Mouse (Mus musculus): ENCODE data around the gene Hcrtr1. TPM values are rescaled to one million over a fixed set of nuclear protein-coding genes. Genes with fewer than 3 reads are reported as not detected.

Hcrtr1 gene
- polyA plus RNA-seq, 1 experiment from 2014 or later: 0.28 TPM

DNA sequence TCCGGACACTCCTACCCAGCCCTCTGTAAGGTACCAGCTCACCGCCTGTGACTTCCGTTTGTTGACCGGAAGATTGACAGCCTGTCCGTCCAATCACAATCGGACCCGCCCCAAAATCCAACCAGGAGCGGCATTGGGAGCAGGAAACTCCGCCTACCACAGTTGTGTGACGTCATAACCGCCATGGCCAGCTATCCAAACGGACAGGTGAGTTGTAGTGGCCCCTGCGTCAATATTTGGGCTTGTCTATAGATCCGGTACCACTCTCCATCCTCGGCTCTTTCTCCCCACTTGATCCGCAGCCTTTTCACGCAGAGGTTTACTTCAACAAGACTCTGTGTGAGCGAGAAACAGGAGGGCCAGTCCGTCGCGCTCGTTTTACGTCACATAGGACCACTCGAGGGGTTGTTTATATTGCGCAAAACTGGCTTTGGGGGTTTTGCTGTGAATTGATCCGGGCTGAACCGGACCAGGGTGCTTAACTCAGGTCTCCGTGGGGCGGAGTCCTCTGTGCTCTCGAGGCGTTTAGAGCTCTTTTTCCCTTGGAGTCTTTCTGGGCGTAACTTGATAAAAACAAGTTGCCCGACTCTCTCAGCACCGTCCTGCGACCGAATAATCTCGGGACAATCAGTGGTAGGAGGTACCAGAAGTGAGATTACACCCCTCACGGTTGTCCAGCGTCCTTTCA, 31.6 kb downstream of the Hcrtr1 start:
- ATAC-seq (replicated peaks; ENCODE audit: low FRiP score) (peak; percentile 96), DNase-seq (ENCODE audit: low spot score) (peak; percentile 100)
- Histone ChIP-seq H3K9ac (ENCODE audit: low read length) (peak overlapping the region; percentile 53), H3K36me3 (ENCODE audit: control insufficient read depth, insufficient read depth, low read length) (no peaks in the 10 kb centered on the region), H3K27ac (ENCODE audit: low read depth, low read length) (no peak overlapping the region), H3K4me2 (ENCODE audit: low read depth, low read length, severe bottlenecking) (peak overlapping the region; percentile 74), H3K9me3 (ENCODE audit: control insufficient read depth, low read length) (no peaks in the 10 kb centered on the region), H3K4me1 (replicated peaks; ENCODE audit: control insufficient read depth, insufficient read depth, low read length) (peaks cover 4% of the 10 kb centered on the region; the same call in 1 of the 2 replicates), H3K27me3 (ENCODE audit: control insufficient read depth, insufficient read depth, low read length) (no peaks in the 10 kb centered on the region), H3K4me3 (ENCODE audit: low read depth, low read length) (peak overlapping the region; percentile 86)
- 2% methylated on average over 39 of the region's 39 CpGs for WGBS

DNA sequence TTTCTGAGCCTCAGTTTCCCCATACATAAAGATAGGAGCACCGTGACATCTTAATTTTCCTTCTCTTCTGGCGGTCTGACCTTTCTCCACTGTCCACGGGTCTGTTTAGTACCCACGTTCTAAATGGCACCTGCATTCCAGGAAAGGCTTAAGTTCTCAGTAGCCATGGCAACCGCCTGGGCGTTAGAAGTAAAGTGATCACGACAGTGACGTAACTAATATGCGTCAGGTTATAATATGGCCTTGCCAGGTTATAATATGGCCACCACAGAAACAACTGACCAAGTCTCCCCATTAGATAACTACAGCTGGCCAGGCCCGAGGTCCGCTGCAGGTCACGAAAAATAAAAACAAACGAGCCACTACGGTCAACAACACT, 32.1 kb downstream of the Hcrtr1 start:
- H3K27me3 ChIP-seq (ENCODE audit: control insufficient read depth, insufficient read depth, low read length): no peaks in the 10 kb centered on the region
- no peak overlapping the region for H3K27ac ChIP-seq (ENCODE audit: low read depth, low read length)
- H3K9ac ChIP-seq (ENCODE audit: low read length): peak overlapping the region; percentile 53
- WGBS: 9% methylated on average over 14 of the region's 14 CpGs
- ATAC-seq (replicated peaks; ENCODE audit: low FRiP score) (peak; percentile 77; the same call in 1 of the 2 replicates), DNase-seq (ENCODE audit: low spot score) (no peak)
- peak overlapping the region; percentile 41; the same call in 1 of the 2 replicates for H3K4me2 ChIP-seq (ENCODE audit: low read depth, low read length, severe bottlenecking)
- H3K4me1 ChIP-seq (replicated peaks; ENCODE audit: control insufficient read depth, insufficient read depth, low read length): peaks cover 4% of the 10 kb centered on the region; the same call in 1 of the 2 replicates
- H3K36me3 ChIP-seq (ENCODE audit: control insufficient read depth, insufficient read depth, low read length): no peaks in the 10 kb centered on the region
- H3K4me3 ChIP-seq (ENCODE audit: low read depth, low read length): peak overlapping the region; percentile 86
- H3K9me3 ChIP-seq (ENCODE audit: control insufficient read depth, low read length): no peaks in the 10 kb centered on the region

DNA sequence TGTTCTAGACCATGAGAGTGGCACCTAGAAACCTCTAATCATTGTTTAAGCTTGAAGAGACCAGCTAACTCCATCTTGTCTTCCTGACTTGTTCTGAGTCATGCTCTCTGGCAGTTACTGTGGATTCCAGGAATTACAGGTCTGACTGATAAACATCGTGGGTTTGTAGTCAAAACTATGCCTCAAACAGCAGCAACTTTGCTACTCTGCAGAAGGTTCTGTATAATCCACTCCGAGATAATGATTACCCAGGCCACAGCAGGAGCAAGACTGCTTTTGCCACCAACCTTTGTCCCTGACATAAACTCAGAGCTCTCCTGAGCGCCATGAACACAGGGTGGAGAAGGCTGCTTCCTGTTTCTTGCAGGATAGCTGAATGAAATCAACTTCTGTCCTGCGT, 34.6 kb downstream of the Hcrtr1 start:
- 85% methylated on average over 4 of the region's 4 CpGs for WGBS
- no peak for DNase-seq (ENCODE audit: low spot score)

DNA sequence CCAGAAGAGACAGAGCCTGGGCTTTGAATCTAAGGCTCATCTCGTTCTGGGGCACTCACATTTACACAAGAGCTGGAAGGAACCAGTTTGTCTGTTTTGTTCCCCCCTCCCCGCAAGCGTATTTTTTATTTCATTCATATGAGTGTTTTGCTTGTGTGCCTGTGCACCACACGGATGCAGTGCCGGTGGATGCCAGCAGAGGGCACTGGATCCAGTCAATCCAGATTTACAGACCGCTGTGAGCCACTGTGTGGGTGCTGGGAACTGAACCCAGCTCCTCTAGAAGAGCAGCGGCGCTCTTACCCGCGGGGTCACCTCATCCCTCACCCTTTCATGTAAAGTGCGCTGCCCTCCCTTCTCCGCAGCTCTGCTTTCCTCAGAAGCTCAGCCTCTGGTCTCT, 35.5 kb downstream of the Hcrtr1 start:
- no peaks in the 10 kb centered on the region for H3K27me3 ChIP-seq (ENCODE audit: control insufficient read depth, insufficient read depth, low read length)

More for the DNA sequence above, 34.6 kb downstream of the Hcrtr1 start:
- ATAC-seq (replicated peaks; ENCODE audit: low FRiP score): no peak
- Histone ChIP-seq H3K27me3 (ENCODE audit: control insufficient read depth, insufficient read depth, low read length) (no peaks in the 10 kb centered on the region), H3K4me3 (ENCODE audit: low read depth, low read length) (no peak overlapping the region), H3K4me2 (ENCODE audit: low read depth, low read length, severe bottlenecking) (no peak overlapping the region), H3K9me3 (ENCODE audit: control insufficient read depth, low read length) (no peaks in the 10 kb centered on the region), H3K4me1 (replicated peaks; ENCODE audit: control insufficient read depth, insufficient read depth, low read length) (peaks cover 11% of the 10 kb centered on the region; the same call in 1 of the 2 replicates), H3K9ac (ENCODE audit: low read length) (no peak overlapping the region), H3K27ac (ENCODE audit: low read depth, low read length) (no peak overlapping the region), H3K36me3 (ENCODE audit: control insufficient read depth, insufficient read depth, low read length) (no peaks in the 10 kb centered on the region)

DNA sequence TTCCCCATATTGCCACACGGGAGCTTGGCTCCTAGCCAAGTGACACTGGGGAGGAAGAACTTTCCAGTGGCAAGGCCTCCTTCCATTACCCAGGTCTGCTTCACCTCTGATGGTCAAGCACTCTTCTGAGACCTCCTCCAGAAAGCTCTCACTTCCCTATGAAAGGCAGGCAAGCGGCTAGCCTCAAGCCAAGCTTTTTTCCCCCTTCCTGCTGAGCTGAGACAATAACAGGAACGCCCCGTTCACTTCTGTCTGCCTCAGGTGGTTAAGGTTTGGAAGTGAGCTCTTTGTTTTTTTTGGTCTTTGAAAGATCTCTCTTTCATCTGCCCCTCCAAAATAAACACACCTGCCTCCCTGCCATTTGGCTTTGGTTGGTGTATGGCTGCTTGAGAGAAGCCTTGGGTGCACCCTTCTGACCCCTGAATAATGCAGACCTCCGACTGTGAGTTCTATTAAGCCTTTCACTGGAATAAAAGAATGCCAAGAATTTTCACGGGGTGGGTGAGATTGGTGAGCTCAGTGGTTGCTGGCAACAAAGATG, 37.0 kb downstream of the Hcrtr1 start, which contains the start of gene Pef1:
Gene Pef1 (plus strand): TSS at position 448 of the 541 bp plus-strand sequence.
- 5% methylated on average over 6 of the region's 6 CpGs for WGBS
- no peaks in the 10 kb centered on the region for H3K27me3 ChIP-seq (ENCODE audit: control insufficient read depth, insufficient read depth, low read length)
- no peaks in the 10 kb centered on the region for H3K36me3 ChIP-seq (ENCODE audit: control insufficient read depth, insufficient read depth, low read length)
- H3K27ac ChIP-seq (ENCODE audit: low read depth, low read length): peak within 1 kb of the TSS; percentile 25; the same call in 1 of the 2 replicates
- H3K4me3 ChIP-seq (ENCODE audit: low read depth, low read length): no peak within 1 kb of the TSS
- H3K9ac ChIP-seq (ENCODE audit: low read length): no peak within 1 kb of the TSS
- DNase-seq (ENCODE audit: low spot score) (no peak), ATAC-seq (replicated peaks; ENCODE audit: low FRiP score) (no peak)
- H3K4me2 ChIP-seq (ENCODE audit: low read depth, low read length, severe bottlenecking): no peak within 1 kb of the TSS
- H3K9me3 ChIP-seq (ENCODE audit: control insufficient read depth, low read length): no peaks in the 10 kb centered on the region
- peaks cover 7% of the 10 kb centered on the region; the same call in 1 of the 2 replicates for H3K4me1 ChIP-seq (replicated peaks; ENCODE audit: control insufficient read depth, insufficient read depth, low read length)

More for the DNA sequence above, 35.5 kb downstream of the Hcrtr1 start:
- peaks cover 9% of the 10 kb centered on the region; the same call in 1 of the 2 replicates for H3K4me1 ChIP-seq (replicated peaks; ENCODE audit: control insufficient read depth, insufficient read depth, low read length)
- H3K4me2 ChIP-seq (ENCODE audit: low read depth, low read length, severe bottlenecking): no peak overlapping the region
- no peaks in the 10 kb centered on the region for H3K9me3 ChIP-seq (ENCODE audit: control insufficient read depth, low read length)
- H3K36me3 ChIP-seq (ENCODE audit: control insufficient read depth, insufficient read depth, low read length): no peaks in the 10 kb centered on the region
- H3K9ac ChIP-seq (ENCODE audit: low read length): no peak overlapping the region
- WGBS: 82% methylated on average over 12 of the region's 12 CpGs
- ATAC-seq (replicated peaks; ENCODE audit: low FRiP score): no peak
- no peak for DNase-seq (ENCODE audit: low spot score)
- H3K27ac ChIP-seq (ENCODE audit: low read depth, low read length): no peak overlapping the region
- H3K4me3 ChIP-seq (ENCODE audit: low read depth, low read length): no peak overlapping the region

DNA sequence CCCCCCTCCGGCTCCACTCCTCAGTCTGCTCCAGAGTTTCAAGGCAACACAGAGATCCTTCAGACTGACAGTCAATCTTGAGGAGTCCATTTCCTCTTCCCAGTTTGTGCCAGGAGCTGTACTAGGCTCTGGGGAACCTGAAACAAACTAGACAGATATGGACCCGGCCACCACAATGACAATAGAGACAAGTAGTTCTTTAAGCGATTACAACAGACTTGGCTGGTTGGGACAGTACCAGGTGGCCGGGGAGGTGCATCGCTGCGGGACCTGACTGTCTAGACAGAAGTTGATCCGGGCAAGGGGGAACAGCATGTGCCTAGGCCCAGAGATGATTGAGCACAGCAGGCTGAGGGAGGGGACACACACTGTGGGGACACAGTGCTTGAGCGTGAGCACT, 38.0 kb downstream of the Hcrtr1 start:
- H3K9me3 ChIP-seq (ENCODE audit: control insufficient read depth, low read length): no peaks in the 10 kb centered on the region
- H3K4me1 ChIP-seq (replicated peaks; ENCODE audit: control insufficient read depth, insufficient read depth, low read length): peaks cover 7% of the 10 kb centered on the region; the same call in 1 of the 2 replicates
- H3K27ac ChIP-seq (ENCODE audit: low read depth, low read length): no peak overlapping the region
- H3K4me3 ChIP-seq (ENCODE audit: low read depth, low read length): no peak overlapping the region
- ATAC-seq (replicated peaks; ENCODE audit: low FRiP score) (no peak), DNase-seq (ENCODE audit: low spot score) (peak; percentile 62)
- H3K4me2 ChIP-seq (ENCODE audit: low read depth, low read length, severe bottlenecking): no peak overlapping the region
- no peaks in the 10 kb centered on the region for H3K36me3 ChIP-seq (ENCODE audit: control insufficient read depth, insufficient read depth, low read length)
- H3K9ac ChIP-seq (ENCODE audit: low read length): no peak overlapping the region
- 27% methylated on average over 8 of the region's 8 CpGs for WGBS
- H3K27me3 ChIP-seq (ENCODE audit: control insufficient read depth, insufficient read depth, low read length): no peaks in the 10 kb centered on the region

DNA sequence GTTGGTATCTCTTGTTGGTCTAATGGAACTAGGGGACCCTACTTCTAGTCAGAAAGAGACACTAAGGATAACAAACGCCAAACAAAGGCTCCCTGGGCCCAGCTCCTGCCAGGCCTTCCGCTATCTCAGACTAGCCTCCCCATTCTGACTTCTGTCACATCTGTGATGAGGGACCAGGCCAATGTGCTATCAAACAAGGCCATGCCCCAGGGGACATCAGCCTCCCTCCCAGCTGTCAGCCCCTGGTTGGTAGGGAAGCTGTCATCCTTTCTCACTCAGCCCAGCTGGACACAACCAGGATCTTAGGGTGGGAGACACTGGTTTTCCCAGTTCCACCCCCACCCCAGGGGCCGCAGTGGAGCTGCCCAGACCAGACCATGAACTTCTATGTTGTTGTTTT, 44.0 kb downstream of the Hcrtr1 start:
- Histone ChIP-seq H3K27ac (ENCODE audit: low read depth, low read length) (no peak overlapping the region), H3K36me3 (ENCODE audit: control insufficient read depth, insufficient read depth, low read length) (no peaks in the 10 kb centered on the region), H3K4me2 (ENCODE audit: low read depth, low read length, severe bottlenecking) (no peak overlapping the region), H3K4me3 (ENCODE audit: low read depth, low read length) (no peak overlapping the region), H3K9ac (ENCODE audit: low read length) (no peak overlapping the region), H3K4me1 (replicated peaks; ENCODE audit: control insufficient read depth, insufficient read depth, low read length) (0 out of 2 replicates have a peak, but pooled peaks cover 2% of the 10 kb centered on the region), H3K27me3 (ENCODE audit: control insufficient read depth, insufficient read depth, low read length) (no peaks in the 10 kb centered on the region), H3K9me3 (ENCODE audit: control insufficient read depth, low read length) (no peaks in the 10 kb centered on the region)
- ATAC-seq (replicated peaks; ENCODE audit: low FRiP score) (no peak), DNase-seq (ENCODE audit: low spot score) (no peak)
- 29% methylated on average over 3 of the region's 3 CpGs for WGBS

DNA sequence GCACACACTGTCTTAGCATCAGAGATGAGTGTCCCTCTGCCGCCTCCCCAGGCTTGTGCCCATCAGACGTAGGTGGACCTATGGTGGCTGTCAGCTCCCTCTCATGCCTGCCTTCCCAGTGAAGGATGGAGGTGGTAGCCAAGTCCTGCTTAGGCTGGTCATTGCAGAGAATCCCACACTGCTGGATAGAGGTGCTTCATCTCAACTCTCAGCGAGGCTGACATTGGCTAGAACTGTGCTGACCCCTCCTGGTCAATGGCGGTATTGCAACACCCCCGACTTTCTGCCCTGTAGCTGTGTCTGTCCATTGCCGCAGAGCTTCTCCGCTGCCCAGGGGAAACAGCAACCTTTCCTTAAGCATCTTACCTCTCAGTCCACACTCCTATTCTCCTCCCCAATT, 51.9 kb downstream of the Hcrtr1 start:
- no peak overlapping the region for H3K4me2 ChIP-seq (ENCODE audit: low read depth, low read length, severe bottlenecking)
- H3K27ac ChIP-seq (ENCODE audit: low read depth, low read length): no peak overlapping the region
- no peak overlapping the region for H3K4me3 ChIP-seq (ENCODE audit: low read depth, low read length)
- H3K4me1 ChIP-seq (replicated peaks; ENCODE audit: control insufficient read depth, insufficient read depth, low read length): no peaks in the 10 kb centered on the region; the same call in 1 of the 2 replicates
- H3K36me3 ChIP-seq (ENCODE audit: control insufficient read depth, insufficient read depth, low read length): no peaks in the 10 kb centered on the region
- ATAC-seq (replicated peaks; ENCODE audit: low FRiP score): peak; percentile 51; the same call in 1 of the 2 replicates
- 16% methylated on average over 7 of the region's 7 CpGs for WGBS
- H3K9ac ChIP-seq (ENCODE audit: low read length): no peak overlapping the region
- H3K9me3 ChIP-seq (ENCODE audit: control insufficient read depth, low read length): no peaks in the 10 kb centered on the region
- peaks cover 2% of the 10 kb centered on the region; the same call in 1 of the 2 replicates for H3K27me3 ChIP-seq (ENCODE audit: control insufficient read depth, insufficient read depth, low read length)
- peak; percentile 96 for DNase-seq (ENCODE audit: low spot score)

Measured in forebrain, embryonic 11.5 days (tissue).